Mouse (Mus musculus) heart, adult 11 months (tissue): Measurements from ENCODE around the gene Pcdh19.

Experiments
- DNase-seq: peaks from one replicate; pipeline ENCODE4 v3.0.0; 2022

Pcdh19 gene

DNA sequence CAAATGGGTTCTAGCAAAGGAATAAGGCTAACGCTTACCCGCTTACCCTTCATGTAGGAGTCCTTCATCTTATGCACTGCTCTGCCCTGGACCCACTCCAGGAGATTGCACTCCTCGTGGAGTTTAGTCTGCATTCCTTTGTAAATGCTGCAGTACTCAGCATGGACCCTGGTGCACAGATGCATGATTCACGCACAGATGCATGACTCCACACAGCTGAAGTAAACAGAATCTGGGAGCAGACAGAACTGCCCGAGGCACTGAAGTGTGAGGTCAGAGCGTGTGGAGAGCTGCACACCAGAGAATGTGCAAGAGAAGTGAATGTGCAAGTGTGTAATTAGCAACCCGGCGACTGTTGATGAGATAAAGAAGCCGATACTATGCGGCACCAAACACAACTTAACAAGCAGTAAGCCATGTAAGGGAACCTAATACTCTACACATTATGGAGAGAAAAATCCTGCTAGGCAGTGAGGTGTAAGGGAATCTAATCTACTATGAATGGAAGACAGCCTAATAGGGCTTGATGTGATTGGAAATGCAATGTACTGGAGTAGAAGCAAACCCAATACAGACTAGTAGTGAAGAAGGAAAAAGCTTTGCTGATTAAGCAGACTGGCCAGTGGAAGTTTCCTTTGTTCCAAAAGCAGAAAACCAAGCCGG is 32.8 kb downstream of the Pcdh19 start:
- DNase-seq, result peak; percentile 81

DNA sequence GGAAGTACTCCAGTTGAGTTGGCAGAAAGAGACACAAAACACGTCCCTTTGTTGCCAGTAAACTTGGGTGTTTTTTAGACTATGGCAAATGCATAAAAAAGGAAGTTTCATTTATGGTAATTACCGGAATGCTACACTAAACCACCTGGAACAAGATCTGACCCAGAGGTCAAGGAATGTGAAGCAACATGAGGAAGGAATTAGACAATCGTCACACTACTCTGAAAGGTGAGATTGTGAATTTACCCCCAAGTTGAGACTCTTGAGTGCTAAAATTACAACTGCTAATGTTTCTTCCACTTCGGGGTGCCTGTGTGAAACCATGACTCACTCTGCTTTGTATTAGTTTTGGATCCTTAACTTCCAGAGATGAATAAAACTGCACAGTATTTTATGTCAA is 33.6 kb downstream of the Pcdh19 start:
- no peak for DNase-seq

DNA sequence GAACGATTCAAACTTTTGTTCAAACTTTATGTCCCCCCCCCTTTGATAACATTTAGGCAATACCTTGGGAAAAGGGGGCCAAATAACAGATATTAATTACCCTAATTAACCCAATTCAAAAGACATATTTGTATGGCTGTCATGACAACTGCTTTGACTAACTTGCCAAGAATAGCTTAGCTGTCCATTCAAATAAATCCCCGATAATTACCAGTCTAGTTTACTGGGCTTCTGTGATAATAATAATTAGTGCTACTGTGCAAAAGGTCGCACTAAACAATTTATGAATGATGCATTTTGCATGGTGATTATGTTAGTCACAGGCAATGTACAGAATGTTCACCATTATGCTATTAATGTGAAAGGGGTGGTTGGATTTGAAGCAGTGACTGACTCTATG is 35.7 kb downstream of the Pcdh19 start:
- DNase-seq, result no peak

DNA sequence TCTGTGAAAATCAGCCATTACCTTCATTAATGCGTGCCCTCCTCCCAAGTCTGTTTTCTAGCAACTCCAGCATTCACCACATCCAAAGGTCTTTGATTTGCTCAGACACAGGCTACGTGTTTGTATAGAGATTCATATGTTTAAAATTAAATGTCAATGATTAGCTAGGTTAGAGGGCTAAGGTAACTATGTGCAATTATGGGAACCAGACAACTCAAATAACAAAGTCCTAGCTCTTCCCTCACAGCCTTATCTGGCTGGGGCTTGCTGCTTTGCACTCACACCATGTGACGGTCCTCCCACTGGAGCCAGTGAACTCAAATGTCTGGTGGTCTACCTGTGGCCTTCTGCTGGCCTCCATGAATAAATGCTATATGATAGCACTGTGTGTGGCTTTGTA is 38.4 kb downstream of the Pcdh19 start:
- no peak for DNase-seq

DNA sequence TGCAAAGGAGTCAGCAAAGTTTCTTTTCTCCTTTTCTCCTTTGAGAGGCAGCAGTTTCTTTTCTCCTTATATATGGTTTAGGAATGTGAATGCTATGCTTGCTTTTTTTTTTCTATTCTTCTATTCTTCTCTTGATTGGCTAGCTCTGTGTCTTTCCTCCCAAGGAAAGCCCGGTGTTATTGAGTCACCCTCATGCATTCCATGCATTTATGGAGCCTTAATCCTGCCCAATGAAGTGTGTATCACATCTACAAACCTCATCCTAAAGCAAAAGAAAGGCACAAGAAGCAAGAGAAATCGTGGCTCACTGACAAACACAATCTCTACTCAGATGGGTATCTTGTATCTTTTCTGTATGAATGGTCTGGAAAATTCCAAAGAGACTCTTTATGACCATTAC is 41.0 kb downstream of the Pcdh19 start:
- DNase-seq, result no peak

DNA sequence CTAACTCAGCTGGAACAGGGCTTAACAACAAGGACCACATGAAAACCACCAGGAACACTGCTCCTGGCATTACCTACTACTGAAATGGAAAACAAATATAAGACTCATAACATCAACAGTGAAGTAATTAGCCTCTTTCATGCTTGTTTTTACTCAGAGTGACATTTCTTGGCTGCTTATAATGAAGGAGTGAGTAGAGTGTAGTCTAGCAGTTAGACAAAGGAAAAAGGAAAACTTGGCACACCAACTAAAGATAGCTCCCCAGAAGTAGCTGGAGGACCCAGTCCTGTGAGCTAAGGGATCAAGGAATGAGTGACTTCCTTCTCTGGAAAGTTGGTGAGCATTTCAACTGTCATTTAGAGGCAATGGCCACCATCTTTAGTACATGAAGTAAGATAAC is 49.3 kb downstream of the Pcdh19 start:
- no peak for DNase-seq

DNA sequence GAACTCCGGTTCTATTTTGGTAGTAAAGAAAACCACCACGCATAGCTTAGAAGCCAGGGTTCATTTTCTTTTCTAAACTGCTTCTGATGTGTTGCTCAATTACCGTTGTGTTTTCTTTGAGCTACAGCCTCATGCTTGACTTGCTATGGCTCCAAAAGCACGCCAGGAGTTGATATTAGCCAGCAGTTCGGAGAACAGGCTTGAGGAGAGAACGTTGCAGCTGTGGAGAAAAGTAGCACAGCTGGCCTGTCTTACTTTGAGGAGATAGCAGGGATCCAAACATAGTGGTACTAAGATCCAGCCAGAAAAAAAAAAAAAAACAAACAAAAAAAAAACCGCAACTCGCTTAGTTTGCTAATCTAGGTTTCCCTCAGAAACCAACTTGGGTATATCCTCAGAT is 59.2 kb downstream of the Pcdh19 start:
- peak; percentile 98 for DNase-seq

DNA sequence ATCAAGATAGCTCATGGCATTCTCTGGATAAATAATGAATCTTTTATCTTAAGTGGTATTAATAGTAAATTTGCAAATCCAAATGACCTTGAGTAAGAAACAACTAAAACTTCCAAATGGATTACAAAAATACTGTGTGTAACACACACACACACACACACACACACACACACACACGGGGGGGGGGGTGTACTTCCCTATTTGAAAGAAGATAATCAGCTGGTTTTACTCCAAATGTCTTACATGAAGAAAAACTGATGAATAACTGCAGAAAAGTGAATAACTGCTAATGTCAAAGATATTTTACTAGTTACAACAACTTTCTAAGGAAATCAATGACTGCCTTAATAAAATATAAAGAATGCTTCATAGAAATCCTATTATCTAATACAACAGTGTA is 70.6 kb downstream of the Pcdh19 start:
- DNase-seq, result no peak

DNA sequence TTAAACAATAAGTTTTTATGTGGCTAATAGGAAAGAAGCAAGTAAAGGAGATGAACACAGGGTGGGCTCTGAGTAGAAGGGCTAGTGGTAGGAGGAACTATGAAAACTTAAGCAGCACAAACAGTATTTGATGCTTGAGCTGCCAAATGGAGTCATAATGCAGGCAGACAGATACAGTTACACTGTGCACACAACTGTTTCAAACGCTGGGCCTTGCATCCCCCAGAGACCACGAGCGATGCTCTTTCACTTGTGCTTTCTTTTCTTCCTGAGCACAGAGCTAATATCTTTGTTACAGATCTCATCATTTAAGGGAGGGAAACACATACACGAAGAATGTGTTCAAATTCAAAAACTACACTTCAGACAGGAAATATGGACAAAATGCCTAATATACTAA is 83.0 kb downstream of the Pcdh19 start:
- DNase-seq, result peak; percentile 81

DNA sequence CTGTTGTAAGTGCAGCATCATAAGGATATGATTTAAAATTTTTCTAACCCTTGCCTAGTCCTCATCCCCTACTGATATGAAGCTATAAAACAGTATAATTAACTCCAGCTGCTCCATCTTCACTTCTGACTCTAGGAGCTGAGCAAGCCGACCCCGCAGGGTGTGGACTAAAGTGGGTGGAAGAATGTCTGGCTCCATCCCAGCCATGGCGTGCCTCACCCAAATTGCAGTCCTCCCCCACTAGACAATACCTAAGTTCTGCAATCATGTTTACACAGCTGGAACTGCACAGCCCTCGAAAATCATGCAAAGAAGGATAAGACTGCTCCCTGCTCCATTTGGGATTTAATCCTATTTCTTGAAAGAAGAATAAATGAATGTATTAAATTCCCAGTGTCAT is 84.5 kb downstream of the Pcdh19 start:
- DNase-seq, result peak; percentile 96

DNA sequence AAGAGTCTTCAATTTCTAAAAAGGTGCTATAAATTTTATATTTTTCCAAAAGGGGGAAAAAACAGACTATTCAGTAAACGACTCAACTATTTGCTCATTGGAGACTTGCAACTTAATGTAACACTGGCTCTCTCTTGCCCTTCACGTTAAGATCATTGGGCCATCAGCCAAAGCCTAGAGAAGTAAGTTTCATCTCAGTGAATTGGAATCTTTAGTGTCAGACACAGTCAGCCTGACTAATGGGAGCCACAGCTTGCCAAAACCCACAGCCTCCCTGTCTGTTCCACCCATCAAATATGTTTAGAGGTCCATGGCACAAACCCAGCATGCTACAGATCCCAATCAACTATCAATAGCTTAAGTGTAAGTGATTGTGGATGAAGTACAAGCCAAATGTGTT is 86.7 kb downstream of the Pcdh19 start:
- DNase-seq, result no peak

DNA sequence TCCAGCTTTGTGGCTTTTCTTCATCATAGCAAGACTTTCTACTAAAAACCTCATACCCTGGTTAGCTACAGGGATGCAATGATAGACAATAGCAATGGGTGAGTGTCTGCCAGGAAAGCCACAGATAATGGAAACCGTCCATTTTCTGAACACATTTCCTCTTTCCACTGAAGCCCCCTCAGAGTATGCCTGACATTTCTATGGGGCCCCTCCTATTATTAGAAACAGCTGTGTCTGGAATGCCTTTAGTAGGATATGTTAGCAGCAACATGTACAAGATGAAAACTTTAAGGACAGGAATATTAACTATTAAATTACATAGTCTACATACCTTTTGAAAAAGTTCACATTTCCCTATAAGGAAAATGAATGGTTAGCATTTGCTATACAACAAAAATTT is 87.1 kb downstream of the Pcdh19 start:
- no peak for DNase-seq

DNA sequence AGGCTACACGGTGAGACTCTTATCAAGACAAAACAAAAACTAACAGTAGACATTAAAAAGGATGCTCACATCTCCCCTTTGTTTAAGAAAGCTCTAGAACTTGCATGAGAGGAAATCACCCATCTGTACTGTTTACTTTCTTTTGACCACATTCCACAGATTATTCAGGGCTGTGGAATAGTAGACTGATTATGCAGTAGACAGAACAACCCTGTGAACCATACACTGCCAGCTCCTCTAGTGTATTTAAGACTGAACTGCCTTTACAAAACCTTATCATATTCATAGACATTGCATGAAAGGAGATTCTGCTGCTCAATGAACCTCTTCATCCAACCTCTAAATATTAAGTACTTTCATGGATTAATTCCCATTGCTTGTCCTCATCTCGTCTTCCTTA is 87.6 kb downstream of the Pcdh19 start:
- DNase-seq, result no peak

DNA sequence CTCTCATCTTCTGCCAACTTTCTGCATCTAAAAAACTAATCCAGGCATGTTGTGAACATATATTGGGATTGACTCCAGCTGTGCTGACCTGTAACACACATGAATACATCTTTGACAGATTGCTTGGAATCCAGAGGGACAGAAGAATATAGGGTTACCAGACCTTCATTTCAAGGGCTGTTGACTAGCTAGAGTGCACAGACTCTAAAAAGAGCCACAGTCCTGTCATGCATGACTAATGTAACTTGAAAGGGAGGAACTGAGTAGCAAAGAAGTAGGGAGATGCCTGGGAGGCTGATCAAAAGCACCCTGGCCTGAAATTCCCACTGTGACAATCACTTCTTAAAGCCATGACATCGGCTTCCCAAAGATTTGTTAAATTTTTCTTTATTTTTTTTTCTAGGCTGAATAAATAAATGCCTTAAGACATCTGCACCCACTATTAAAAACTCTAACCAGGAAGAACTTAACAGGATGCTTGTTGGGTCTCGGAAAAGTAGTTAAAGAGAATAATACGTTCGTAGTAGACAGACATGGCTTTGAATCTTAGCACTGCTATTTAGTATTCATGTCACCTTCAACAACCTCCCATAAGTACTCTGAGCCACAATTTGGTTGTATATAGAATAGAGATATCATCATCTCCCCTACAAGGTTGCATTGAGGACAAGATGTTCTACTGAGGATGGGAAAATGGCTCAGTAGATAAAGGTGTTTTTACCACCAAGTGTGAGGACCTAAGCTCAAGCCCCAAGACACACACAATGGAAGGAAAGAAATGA is 113.0 kb downstream of the Pcdh19 start:
- no peak for DNase-seq

DNA sequence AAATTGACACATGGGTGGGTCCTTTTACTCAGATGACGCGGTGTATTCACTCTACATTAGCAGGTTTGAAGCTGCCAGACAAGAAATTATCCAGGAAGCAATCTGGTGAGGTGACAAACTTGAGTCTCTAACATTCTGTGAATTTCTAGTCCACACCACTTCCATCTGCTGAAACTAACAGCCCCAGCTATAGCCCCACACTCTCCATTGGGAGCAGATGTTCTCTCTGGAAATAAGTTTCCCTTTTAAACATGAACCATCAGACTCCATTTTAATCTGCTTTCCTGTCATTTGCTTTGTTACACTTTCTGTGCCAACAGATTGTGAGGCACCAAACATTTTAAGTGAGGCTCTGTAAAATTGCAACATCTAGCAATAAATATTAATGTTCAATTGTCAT is 123.4 kb downstream of the Pcdh19 start:
- no peak for DNase-seq
